Mouse (Mus musculus) limb, embryonic 14.5 days (tissue): Measurements from ENCODE around the gene Arl5a. TPM values are rescaled to one million over a fixed set of nuclear protein-coding genes. Genes with fewer than 3 reads are reported as not detected.

Source experiments
- ATAC-seq: fragments of 200-750 bp; cut with Nextera tagmentation; 2 replicates; pipeline ENCODE4 v1.8.0; 2017; ENCODE audit warnings: low read depth, moderate number of reproducible peaks, moderate TSS enrichment; ENCODE audit not compliant: low FRiP score
- DNase-seq: peaks from one replicate; pipeline ENCODE4 v3.0.0-alpha.2; 2015; ENCODE audit warnings: low spot score
- H3K27ac ChIP-seq: fragments of 300-500 bp; sonication (generic); replicated peaks from 2 replicates; pipeline ENCODE4 v1.5.1; 2014; ENCODE audit warnings: low read depth, mild to moderate bottlenecking, low read length, moderate library complexity, mixed read lengths
- H3K27me3 ChIP-seq: fragments of 300-500 bp; sonication (generic); 2 replicates; pipeline ENCODE4 v1.6.1; 2014; ENCODE audit warnings: low read length, mixed read lengths; ENCODE audit not compliant: control insufficient read depth, insufficient read depth
- H3K36me3 ChIP-seq: fragments of 300-500 bp; sonication (generic); 2 replicates; pipeline ENCODE4 v1.6.1; 2014; ENCODE audit warnings: mild to moderate bottlenecking, low read length, moderate library complexity, mixed read lengths; ENCODE audit not compliant: control insufficient read depth, insufficient read depth
- H3K4me1 ChIP-seq: fragments of 300-500 bp; sonication (generic); 2 replicates; pipeline ENCODE4 v1.6.1; 2014; ENCODE audit warnings: antibody characterized with exemption, low read length, mixed read lengths; ENCODE audit not compliant: control insufficient read depth, insufficient read depth
- H3K4me2 ChIP-seq: fragments of 300-500 bp; sonication (generic); replicated peaks from 2 replicates; pipeline ENCODE4 v1.6.1; 2014; ENCODE audit warnings: low read depth, mild to moderate bottlenecking, low read length, moderate library complexity; ENCODE audit not compliant: severe bottlenecking
- H3K4me3 ChIP-seq: fragments of 300-500 bp; sonication (generic); replicated peaks from 2 replicates; pipeline ENCODE4 v1.5.1; 2014; ENCODE audit warnings: low read length
- H3K9ac ChIP-seq: fragments of 300-500 bp; sonication (generic); 2 replicates; pipeline ENCODE4 v1.6.1; 2014; ENCODE audit warnings: mild to moderate bottlenecking, low read depth, low read length, moderate library complexity; ENCODE audit not compliant: severe bottlenecking
- H3K9me3 ChIP-seq: fragments of 300-500 bp; sonication (generic); 2 replicates; pipeline ENCODE4 v1.6.1; 2016; ENCODE audit warnings: low read length; ENCODE audit not compliant: control insufficient read depth
- POLR2A ChIP-seq: fragments of 200-500 bp; IDR thresholded peaks from 2 replicates; pipeline ENCODE4 v1.8.0; 2012; ENCODE audit warnings: inconsistent platforms, mild to moderate bottlenecking, moderate library complexity, borderline replicate concordance; ENCODE audit not compliant: insufficient read depth, insufficient read length; ENCODE audit errors: extremely low read depth
- WGBS: fragments of 180-500 bp; shearing (Covaris S2); extraction: QIAGEN DNeasy Blood & Tissue Kit; methylation state at CpG from one replicate; pipeline ENCODE4 v1.1.7; 2014; 5-methylcytosine and 5-hydroxymethylcytosine counted together
- polyA plus RNA-seq, 2 experiments: library from polyadenylated mRNA; depleted of rRNA in 1 of 2; stranded (reverse) in 1 of 2; unstranded in 1 of 2; fragments of >200 nt; fragmentation: Nextera tagmentation in 1 of 2; extraction: Ambion mirVana in 1 of 2; gene quantifications; 2 replicates each; pipeline versions ENCODE4 v1.2.1 to v1.2.3; 2012 to 2014

The Arl5a gene
- polyA plus RNA-seq, 2 experiments: 35.7 to 65.0 TPM

GRCm38 (mm10) chr2:52433365-52433764 lies 8.7 kb upstream of the Arl5a start:
- 24% methylated on average over 7 of the region's 7 CpGs for WGBS
- no peak for DNase-seq

GRCm38 (mm10) chr2:52427383-52427782 lies 2.7 kb upstream of the Arl5a start:
- no peak overlapping the region for H3K4me3 ChIP-seq
- peaks cover 14% of the 10 kb centered on the region for H3K4me1 ChIP-seq
- no peaks in the 10 kb centered on the region for H3K9me3 ChIP-seq
- no peaks in the 10 kb centered on the region for H3K27me3 ChIP-seq
- WGBS: 77% methylated on average over 3 of the region's 3 CpGs
- no peak for TF ChIP-seq POLR2A
- H3K9ac ChIP-seq: no peak overlapping the region
- H3K27ac ChIP-seq: no peak overlapping the region
- ATAC-seq (no peak), DNase-seq (no peak)
- H3K36me3 ChIP-seq: no peaks in the 10 kb centered on the region
- no peak overlapping the region for H3K4me2 ChIP-seq

More at GRCm38 (mm10) chr2:52433365-52433764, 8.7 kb upstream of the Arl5a start:
- Histone ChIP-seq H3K9ac (no peak overlapping the region), H3K9me3 (no peaks in the 10 kb centered on the region), H3K4me1 (peaks cover 4% of the 10 kb centered on the region; the same call in 1 of the 2 replicates), H3K27ac (no peak overlapping the region), H3K4me2 (no peak overlapping the region), H3K27me3 (no peaks in the 10 kb centered on the region), H3K4me3 (no peak overlapping the region), H3K36me3 (no peaks in the 10 kb centered on the region)
- no peak for TF ChIP-seq POLR2A
- peak; percentile 53; the same call in 1 of the 2 replicates for ATAC-seq

- no peak for TF ChIP-seq POLR2A
- H3K36me3 ChIP-seq: no peaks in the 10 kb centered on the region
- ATAC-seq (no peak), DNase-seq (no peak)
- H3K27me3 ChIP-seq: no peaks in the 10 kb centered on the region
- H3K9ac ChIP-seq: no peak overlapping the region
- no peak overlapping the region for H3K27ac ChIP-seq
- peak overlapping the region; percentile 58 for H3K4me2 ChIP-seq
- 61% methylated on average over 3 of the region's 3 CpGs for WGBS
- H3K4me3 ChIP-seq: peak overlapping the region; percentile 85; the same call in 1 of the 2 replicates
- no peaks in the 10 kb centered on the region for H3K9me3 ChIP-seq
- H3K4me1 ChIP-seq: peaks cover 18% of the 10 kb centered on the region
These were observed 1.3 kb upstream of the Arl5a start for GRCm38 (mm10) chr2:52426041-52426440.

- H3K4me2 ChIP-seq: peak overlapping the region; percentile 58
- DNase-seq (no peak), ATAC-seq (no peak)
- no peaks in the 10 kb centered on the region for H3K27me3 ChIP-seq
- H3K27ac ChIP-seq: peak overlapping the region; percentile 49; the same call in 1 of the 2 replicates
- peak overlapping the region; percentile 85 for H3K4me3 ChIP-seq
- H3K36me3 ChIP-seq: no peaks in the 10 kb centered on the region
- peak overlapping the region; percentile 95 for H3K9ac ChIP-seq
- peaks cover 18% of the 10 kb centered on the region for H3K4me1 ChIP-seq
- H3K9me3 ChIP-seq: no peaks in the 10 kb centered on the region
- 20% methylated on average over 10 of the region's 10 CpGs for WGBS
- no peak for TF ChIP-seq POLR2A
These were observed 758 bp upstream of the Arl5a start for GRCm38 (mm10) chr2:52425523-52425795.

- H3K4me2 ChIP-seq: peak overlapping the region; percentile 58
These were observed 413 bp downstream of the Arl5a start for GRCm38 (mm10) chr2:52424248-52424728.

More at GRCm38 (mm10) chr2:52424248-52424728, 413 bp downstream of the Arl5a start:
- H3K4me1 ChIP-seq: peaks cover 20% of the 10 kb centered on the region
- H3K36me3 ChIP-seq: no peaks in the 10 kb centered on the region
- no peaks in the 10 kb centered on the region for H3K27me3 ChIP-seq
- no peaks in the 10 kb centered on the region for H3K9me3 ChIP-seq
- peak overlapping the region; percentile 95 for H3K9ac ChIP-seq
- peak overlapping the region; percentile 89 for H3K27ac ChIP-seq
- ATAC-seq (peak; percentile 7; the same call in 1 of the 2 replicates), DNase-seq (peak; percentile 28)
- peak overlapping the region; percentile 85 for H3K4me3 ChIP-seq
- no peak for TF ChIP-seq POLR2A
- WGBS: 0% methylated on average over 35 of the region's 42 CpGs
